Mouse (Mus musculus) urinary bladder, adult 2 months (tissue): ENCODE data around the gene Clk4. TPM values are rescaled to one million over a fixed set of nuclear protein-coding genes. Genes with fewer than 3 reads are reported as not detected.
A peak's percentile ranks its signal among the peaks of the same experiment; 100 is the strongest.

Source experiments
- DNase-seq: peaks from one replicate; pipeline ENCODE4 v3.0.0; 2022; ENCODE audit warnings: low spot score
- polyA plus RNA-seq: library from polyadenylated mRNA; depleted of rRNA; stranded (reverse); fragments of >200 nt; gene quantifications from 2 replicates; pipeline ENCODE4 v1.2.3, GENCODE M21; 2012; rRNA removed

Gene Clk4
- polyA plus RNA-seq: 126 and 140 TPM in 2 replicates

- no peak for DNase-seq
These were observed at the start of gene Clk4 for GRCm38 (mm10) chr11:51261680-51262219. Gene Clk4 (plus strand): TSS chr11:51261730.

- no peak for DNase-seq
These were observed 47.5 kb upstream of the Clk4 start for GRCm38 (mm10) chr11:51214021-51214420.

GRCm38 (mm10) chr11:51219396-51219980, 42.0 kb upstream of the Clk4 start:
- no peak for DNase-seq

- no peak for DNase-seq
These were observed 41.2 kb upstream of the Clk4 start, which contains the start of gene Gm12569 for GRCm38 (mm10) chr11:51220308-51220707. Gene Gm12569 (plus strand): TSS chr11:51220473.

GRCm38 (mm10) chr11:51227104-51227503, 34.4 kb upstream of the Clk4 start:
- no peak for DNase-seq

GRCm38 (mm10) chr11:51234626-51235025, 26.9 kb upstream of the Clk4 start:
- DNase-seq: no peak

GRCm38 (mm10) chr11:51242897-51243296, 18.6 kb upstream of the Clk4 start:
- DNase-seq: no peak

- DNase-seq: no peak
These were observed 4.5 kb upstream of the Clk4 start for GRCm38 (mm10) chr11:51257006-51257405.

GRCm38 (mm10) chr11:51262342-51263285, 1.1 kb downstream of the Clk4 start, which contains the start of gene BC049762:
Gene BC049762 (minus strand): TSS chr11:51263046.
- DNase-seq: peak; percentile 98

GRCm38 (mm10) chr11:51263286-51263831, 1.8 kb downstream of the Clk4 start:
- DNase-seq: no peak

- DNase-seq: no peak
These were observed 2.8 kb downstream of the Clk4 start for GRCm38 (mm10) chr11:51264352-51264751.

GRCm38 (mm10) chr11:51265326-51265725, 3.8 kb downstream of the Clk4 start:
- no peak for DNase-seq

- no peak for DNase-seq
These were observed 12.9 kb downstream of the Clk4 start for GRCm38 (mm10) chr11:51274418-51274817.

GRCm38 (mm10) chr11:51289564-51290041, 28.1 kb downstream of the Clk4 start, which contains the start of gene Col23a1:
Gene Col23a1 (plus strand): TSS chr11:51289920.
- DNase-seq: peak; percentile 32

- DNase-seq: peak; percentile 34
These were observed 28.8 kb downstream of the Clk4 start for GRCm38 (mm10) chr11:51290066-51290955.

- DNase-seq: no peak
These were observed 32.5 kb downstream of the Clk4 start for GRCm38 (mm10) chr11:51293956-51294530.

- no peak for DNase-seq
These were observed 34.2 kb downstream of the Clk4 start for GRCm38 (mm10) chr11:51295742-51296141.

GRCm38 (mm10) chr11:51298691-51299090, 37.2 kb downstream of the Clk4 start:
- no peak for DNase-seq

GRCm38 (mm10) chr11:51302396-51302795, 40.9 kb downstream of the Clk4 start:
- no peak for DNase-seq

- no peak for DNase-seq
These were observed 42.5 kb downstream of the Clk4 start for GRCm38 (mm10) chr11:51303981-51304553.
